Mouse (Mus musculus): ENCODE results near the gene Trip12. TPM values are rescaled to one million over a fixed set of nuclear protein-coding genes. Genes with fewer than 3 reads are reported as not detected.
A peak's percentile ranks its signal among the peaks of the same experiment; 100 is the strongest.

Trip12 gene
- polyA plus RNA-seq (2016; fragmentation: Nextera tagmentation; extraction: Ambion mirVana): 115 and 123 TPM in 2 replicates

DNA sequence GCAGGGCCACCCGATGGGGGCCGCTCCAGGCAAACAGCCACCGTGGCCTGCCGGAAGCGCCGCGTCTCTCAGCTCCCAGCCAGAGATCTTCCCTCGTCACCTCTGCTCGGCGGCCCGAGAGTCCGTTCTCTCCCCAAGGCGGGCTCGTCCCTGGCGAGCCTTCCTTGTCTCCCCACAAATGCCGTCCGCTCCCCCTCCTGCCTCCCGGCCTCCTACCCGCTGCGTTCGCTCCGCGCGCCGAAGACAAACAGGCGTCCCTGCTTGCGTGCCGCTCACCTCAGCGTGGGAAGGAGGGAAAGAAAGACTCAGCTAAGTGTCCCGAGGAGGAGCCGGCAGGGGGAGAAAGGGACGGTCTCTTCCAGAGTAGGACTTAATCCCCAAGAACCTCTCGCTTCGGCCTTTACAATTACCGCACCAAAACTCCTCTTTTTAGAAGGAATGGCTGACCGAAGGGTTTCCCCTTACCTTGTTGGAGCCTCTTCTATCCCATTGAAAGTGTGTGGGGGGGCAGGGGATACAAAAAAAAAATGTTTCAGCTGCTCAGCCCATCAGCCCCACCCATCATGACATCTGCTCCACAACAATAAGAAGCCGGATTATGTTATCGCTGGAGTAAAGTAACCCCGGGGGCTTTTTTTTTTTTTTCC is at the start of gene Trip12:
TSS of gene Trip12 (minus strand) at position 499 of the 647 bp plus-strand sequence.
- Histone ChIP-seq H3K27me3 (no peaks in the 10 kb centered on the region), H3K27ac (replicated peaks) (peak within 1 kb of the TSS; percentile 98), H3K4me3 (peak within 1 kb of the TSS; percentile 92), H3K36me3 (peaks cover 4% of the 10 kb centered on the region; the same call in 1 of the 2 replicates), H3K9me3 (no peaks in the 10 kb centered on the region), H3K4me1 (peaks cover 19% of the 10 kb centered on the region), H3K9ac (replicated peaks) (peak within 1 kb of the TSS; percentile 95), H3K4me2 (replicated peaks) (peak within 1 kb of the TSS; percentile 61)
- ATAC-seq (ENCODE audit: low FRiP score, low read depth): peak; percentile 45
- under 1% methylated on average over 38 of the region's 39 CpGs for WGBS

GRCm38 (mm10) chr1:84890005-84890393 is 49.7 kb upstream of the Trip12 start:
- peak overlapping the region; percentile 92 for H3K27ac ChIP-seq (replicated peaks)
- no peaks in the 10 kb centered on the region for H3K36me3 ChIP-seq
- H3K9me3 ChIP-seq: no peaks in the 10 kb centered on the region
- peaks cover 17% of the 10 kb centered on the region for H3K4me1 ChIP-seq
- H3K27me3 ChIP-seq: no peaks in the 10 kb centered on the region
- ATAC-seq (ENCODE audit: low FRiP score, low read depth): peak; percentile 92
- no peak overlapping the region for H3K4me3 ChIP-seq
- 0 out of 2 replicates have a peak overlapping the region, but pooled peaks have one; percentile 11 for H3K9ac ChIP-seq (replicated peaks)
- 7% methylated on average over 7 of the region's 7 CpGs for WGBS
- peak overlapping the region; percentile 15 for H3K4me2 ChIP-seq (replicated peaks)

- no peaks in the 10 kb centered on the region for H3K9me3 ChIP-seq
- peaks cover 17% of the 10 kb centered on the region for H3K4me1 ChIP-seq
- no peaks in the 10 kb centered on the region for H3K36me3 ChIP-seq
- H3K9ac ChIP-seq (replicated peaks): 0 out of 2 replicates have a peak overlapping the region, but pooled peaks have one; percentile 11
- H3K4me3 ChIP-seq: no peak overlapping the region
- WGBS: 34% methylated on average over 8 of the region's 8 CpGs
- peak overlapping the region; percentile 92 for H3K27ac ChIP-seq (replicated peaks)
- ATAC-seq (ENCODE audit: low FRiP score, low read depth): peak; percentile 77
- peak overlapping the region; percentile 15; the same call in 1 of the 2 replicates for H3K4me2 ChIP-seq (replicated peaks)
- no peaks in the 10 kb centered on the region for H3K27me3 ChIP-seq
Observed at GRCm38 (mm10) chr1:84889330-84890004, 49.2 kb upstream of the Trip12 start.

DNA sequence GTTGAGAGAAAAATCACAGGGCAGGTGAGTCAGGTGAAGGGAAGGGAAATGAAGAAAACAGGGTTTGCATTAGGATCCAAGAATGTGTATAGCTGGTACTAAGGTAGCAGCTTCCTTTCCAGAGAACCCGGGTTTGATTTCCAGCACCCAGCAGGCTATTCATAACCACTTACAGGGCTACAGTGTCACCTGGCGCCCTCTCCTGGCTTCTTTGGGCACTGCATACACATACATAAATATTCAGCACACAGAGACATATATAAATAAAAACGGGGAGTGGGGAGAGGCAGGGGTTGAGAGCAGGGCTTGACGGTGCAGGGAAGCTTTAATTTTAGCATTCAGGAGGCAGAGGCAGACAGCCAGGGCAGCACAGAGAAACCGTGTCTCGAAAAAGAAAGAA is 45.6 kb upstream of the Trip12 start:
- no peak overlapping the region for H3K27ac ChIP-seq (replicated peaks)
- no peak for ATAC-seq (ENCODE audit: low FRiP score, low read depth)
- H3K9ac ChIP-seq (replicated peaks): no peak overlapping the region
- H3K9me3 ChIP-seq: no peaks in the 10 kb centered on the region
- no peaks in the 10 kb centered on the region for H3K36me3 ChIP-seq
- H3K27me3 ChIP-seq: no peaks in the 10 kb centered on the region
- WGBS: 87% methylated on average over 6 of the region's 6 CpGs
- H3K4me1 ChIP-seq: peaks cover 17% of the 10 kb centered on the region
- H3K4me2 ChIP-seq (replicated peaks): no peak overlapping the region
- H3K4me3 ChIP-seq: no peak overlapping the region

DNA sequence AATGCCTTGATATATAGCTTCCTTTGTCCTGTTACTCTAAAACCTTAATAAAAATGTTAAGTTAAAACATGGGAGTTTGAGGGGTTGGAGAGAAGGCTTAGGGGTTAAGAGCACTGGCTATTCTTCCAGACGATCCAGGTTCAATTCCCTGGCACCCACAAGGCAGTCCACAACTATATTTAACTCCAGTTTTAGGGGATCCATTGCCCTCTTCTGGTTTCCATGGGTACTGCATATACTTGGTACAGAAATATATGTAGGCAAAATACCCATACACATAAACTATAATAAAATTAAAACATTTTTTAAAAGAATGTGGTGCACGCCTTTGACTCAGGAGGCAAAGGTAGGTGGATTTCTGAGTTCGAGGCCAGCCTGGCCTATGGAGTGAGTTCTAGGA is 44.9 kb upstream of the Trip12 start:
- no peak overlapping the region for H3K9ac ChIP-seq (replicated peaks)
- H3K4me3 ChIP-seq: no peak overlapping the region
- H3K4me1 ChIP-seq: peaks cover 11% of the 10 kb centered on the region
- ATAC-seq (ENCODE audit: low FRiP score, low read depth): no peak
- no peaks in the 10 kb centered on the region for H3K36me3 ChIP-seq
- no peaks in the 10 kb centered on the region for H3K27me3 ChIP-seq
- no peaks in the 10 kb centered on the region for H3K9me3 ChIP-seq
- H3K4me2 ChIP-seq (replicated peaks): no peak overlapping the region
- H3K27ac ChIP-seq (replicated peaks): no peak overlapping the region
- WGBS: 90% methylated on average over 3 of the region's 3 CpGs

DNA sequence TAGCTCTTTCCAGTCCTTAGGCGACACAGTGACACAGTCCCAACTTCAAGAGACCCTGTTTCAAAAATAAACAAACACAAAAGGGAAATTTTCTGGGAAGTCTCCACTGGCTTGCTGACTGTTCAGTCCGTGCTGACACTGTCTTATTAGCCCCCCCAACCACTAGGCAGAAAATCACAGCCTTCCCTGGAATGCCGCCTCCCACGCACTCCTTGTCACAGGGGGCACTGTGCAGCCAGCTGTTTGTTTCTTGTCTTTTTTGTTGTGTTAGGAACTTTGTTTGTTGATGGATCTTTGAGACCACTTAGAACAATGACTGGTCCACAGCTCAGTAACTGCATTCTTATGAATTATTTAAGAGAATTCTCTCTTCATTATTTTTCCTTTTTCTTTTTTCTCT is 43.6 kb upstream of the Trip12 start:
- Histone ChIP-seq H3K36me3 (no peaks in the 10 kb centered on the region), H3K27me3 (no peaks in the 10 kb centered on the region), H3K4me3 (no peak overlapping the region), H3K4me2 (replicated peaks) (no peak overlapping the region), H3K27ac (replicated peaks) (no peak overlapping the region), H3K9me3 (no peaks in the 10 kb centered on the region), H3K4me1 (no peaks in the 10 kb centered on the region), H3K9ac (replicated peaks) (no peak overlapping the region)
- ATAC-seq (ENCODE audit: low FRiP score, low read depth): no peak
- WGBS: 76% methylated on average over 4 of the region's 4 CpGs

GRCm38 (mm10) chr1:84882937-84883336 is 42.6 kb upstream of the Trip12 start:
- H3K9me3 ChIP-seq: no peaks in the 10 kb centered on the region
- no peaks in the 10 kb centered on the region for H3K27me3 ChIP-seq
- no peak overlapping the region for H3K27ac ChIP-seq (replicated peaks)
- H3K4me2 ChIP-seq (replicated peaks): no peak overlapping the region
- no peaks in the 10 kb centered on the region for H3K36me3 ChIP-seq
- ATAC-seq (ENCODE audit: low FRiP score, low read depth): no peak
- no peak overlapping the region for H3K9ac ChIP-seq (replicated peaks)
- H3K4me1 ChIP-seq: no peaks in the 10 kb centered on the region
- WGBS: 89% methylated on average over 4 of the region's 4 CpGs
- H3K4me3 ChIP-seq: no peak overlapping the region

- H3K36me3 ChIP-seq: no peaks in the 10 kb centered on the region
- WGBS: 26% methylated on average over 2 of the region's 2 CpGs
- H3K27me3 ChIP-seq: no peaks in the 10 kb centered on the region
- no peak overlapping the region for H3K4me2 ChIP-seq (replicated peaks)
- no peak overlapping the region for H3K4me3 ChIP-seq
- H3K9ac ChIP-seq (replicated peaks): no peak overlapping the region
- H3K4me1 ChIP-seq: no peaks in the 10 kb centered on the region
- H3K27ac ChIP-seq (replicated peaks): no peak overlapping the region
- ATAC-seq (ENCODE audit: low FRiP score, low read depth): no peak
- no peaks in the 10 kb centered on the region for H3K9me3 ChIP-seq
Observed at GRCm38 (mm10) chr1:84882066-84882532, 41.8 kb upstream of the Trip12 start.

DNA sequence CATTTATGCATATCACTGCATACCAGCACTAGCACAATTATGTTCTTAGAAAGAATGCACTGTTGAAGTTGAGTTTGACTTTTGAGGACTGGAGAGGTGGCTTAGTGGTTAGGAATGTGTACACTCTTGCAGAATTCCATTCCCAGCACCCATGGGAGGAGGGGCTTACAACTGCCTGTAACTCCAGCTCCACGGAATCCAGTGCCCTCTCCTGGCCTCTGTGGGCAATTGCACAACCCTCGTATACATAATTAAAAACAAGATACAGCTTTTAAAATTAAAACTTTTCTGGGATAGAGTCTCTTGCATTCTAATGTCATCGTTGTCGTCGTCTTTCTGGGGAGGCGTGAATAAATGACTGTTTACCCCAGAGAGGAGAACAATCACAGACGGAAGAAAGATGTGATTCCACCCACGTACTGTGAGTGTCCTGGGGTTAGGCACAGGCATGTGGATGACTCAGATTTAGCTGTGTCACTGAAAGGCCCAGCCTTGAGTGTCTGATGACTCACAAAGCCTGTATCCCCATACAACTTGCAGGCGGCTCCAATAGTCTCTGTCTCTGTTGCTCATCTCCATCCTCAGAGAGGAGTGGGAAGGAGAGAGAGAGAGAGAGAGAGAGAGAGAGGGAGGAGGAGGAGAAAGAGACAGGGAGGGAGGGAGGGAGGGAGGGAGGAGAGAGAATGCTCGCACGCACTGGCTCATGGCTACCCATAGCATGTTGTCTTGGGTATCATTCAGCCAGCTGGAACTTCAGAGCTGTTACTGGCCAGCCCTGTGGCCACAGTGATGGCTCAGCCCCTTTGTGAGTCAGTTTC is 41.1 kb upstream of the Trip12 start:
- ATAC-seq (ENCODE audit: low FRiP score, low read depth): no peak
- no peaks in the 10 kb centered on the region for H3K4me1 ChIP-seq
- H3K4me2 ChIP-seq (replicated peaks): no peak overlapping the region
- no peaks in the 10 kb centered on the region for H3K9me3 ChIP-seq
- WGBS: 68% methylated on average over 11 of the region's 11 CpGs
- no peak overlapping the region for H3K9ac ChIP-seq (replicated peaks)
- no peaks in the 10 kb centered on the region for H3K36me3 ChIP-seq
- H3K27me3 ChIP-seq: no peaks in the 10 kb centered on the region
- no peak overlapping the region for H3K4me3 ChIP-seq
- H3K27ac ChIP-seq (replicated peaks): no peak overlapping the region

GRCm38 (mm10) chr1:84879571-84880120 is 39.3 kb upstream of the Trip12 start:
- 92% methylated on average over 8 of the region's 8 CpGs for WGBS
- no peaks in the 10 kb centered on the region for H3K36me3 ChIP-seq
- ATAC-seq (ENCODE audit: low FRiP score, low read depth): no peak

DNA sequence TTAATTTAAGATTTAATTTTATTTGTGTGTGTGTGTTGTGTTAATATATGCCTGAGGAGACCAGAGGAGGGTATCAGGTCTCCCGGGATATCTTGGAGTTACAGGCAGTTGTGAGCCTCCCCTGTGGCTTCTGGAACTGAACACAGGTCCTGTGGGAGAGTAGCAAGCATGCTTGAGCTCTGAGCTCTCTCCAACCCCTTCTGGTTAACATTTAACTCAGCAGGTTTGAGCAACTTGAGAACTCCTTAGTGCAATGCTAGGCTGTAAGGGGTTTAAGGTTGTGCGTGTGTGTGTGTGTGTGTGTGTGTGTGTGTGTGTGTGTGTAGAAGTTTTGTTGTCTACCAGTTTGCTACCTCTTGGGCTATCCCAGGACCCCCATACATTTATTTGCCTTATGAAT is 37.3 kb upstream of the Trip12 start:
- no peak overlapping the region for H3K4me3 ChIP-seq
- no peaks in the 10 kb centered on the region for H3K9me3 ChIP-seq
- ATAC-seq (ENCODE audit: low FRiP score, low read depth): no peak
- no peak overlapping the region for H3K9ac ChIP-seq (replicated peaks)
- no peaks in the 10 kb centered on the region for H3K36me3 ChIP-seq
- H3K27ac ChIP-seq (replicated peaks): no peak overlapping the region
- no peaks in the 10 kb centered on the region for H3K4me1 ChIP-seq
- H3K27me3 ChIP-seq: no peaks in the 10 kb centered on the region
- no peak overlapping the region for H3K4me2 ChIP-seq (replicated peaks)
- WGBS: 98% methylated on average over 2 of the region's 2 CpGs

More at GRCm38 (mm10) chr1:84879571-84880120, 39.3 kb upstream of the Trip12 start:
- Histone ChIP-seq H3K4me3 (no peak overlapping the region), H3K27me3 (no peaks in the 10 kb centered on the region), H3K9me3 (no peaks in the 10 kb centered on the region), H3K4me1 (no peaks in the 10 kb centered on the region), H3K9ac (replicated peaks) (no peak overlapping the region), H3K4me2 (replicated peaks) (no peak overlapping the region), H3K27ac (replicated peaks) (no peak overlapping the region)
